In genomic region chr11:72266207-72266959, GRCm38 (mm10) we compare ENCODE assay signal across 9 mouse cellular contexts. TPM values are rescaled to one million over a fixed set of nuclear protein-coding genes. Genes with fewer than 3 reads are reported as not detected.
A peak's percentile ranks its signal among the peaks of the same experiment; 100 is the strongest.
DNase-seq lines count a peak whose midpoint lies in the region; ATAC-seq and TF ChIP-seq lines count a peak whose summit lies in the region.
"Had no signal": no experiment of that assay in that cellular context is flagged by ENCODE, and none has a peak within 500 bp of the region (broad histone marks: within the 10 kb centered on the region; RNA-seq: fewer than 3 reads in every experiment).

No protein-coding gene starts in this region.

- H3K9me3 ChIP-seq in megakaryocyte, embryonic 14.5 days = peaks cover 3% of the 10 kb centered on the region; the same call in 1 of the 2 replicates

- peak; percentile 11 for DNase-seq in adrenal gland, adult 8-10 months
- DNase-seq in cerebellum, postnatal 36 days = peak; percentile 19 to 34
- DNase-seq in gastrocnemius, adult 2 months = peak; percentile 68
- peak; percentile 40 for DNase-seq in induced T-regulatory cell, adult 2 months (ENCODE audit: low read depth)
- peak; percentile 44 to 80 for DNase-seq in left cerebral cortex, postnatal 10 days (ENCODE audit: extremely low spot score in 1 of 2, low spot score in 2 of 2)
- DNase-seq in right cerebral cortex, postnatal 10 days (ENCODE audit: low spot score in 2 of 2) = peak; percentile 78 to 84

- intact Hi-C loops in gastrocnemius, adult 2 months (cut with DNase I) = loop anchor here (2.0 kb wide), 1 partner anchor 42 kb away; no protein-coding TSS in a partner anchor
- intact Hi-C loops in left cerebral cortex, postnatal 10 days (cut with DNase I) = loop anchor here (5.0 kb wide), 1 partner anchor 44 kb away; no protein-coding TSS in a partner anchor

- no peaks in the 10 kb centered on the region for H3K36me3 ChIP-seq in megakaryocyte, embryonic 14.5 days (replicated peaks; ENCODE audit: low read length)

- peaks cover 78% of the 10 kb centered on the region for H3K27me3 ChIP-seq in megakaryocyte, embryonic 14.5 days (replicated peaks)

- H3K4me3 ChIP-seq in gastrocnemius, adult 2 months = peak overlapping the region; percentile 73
- peak overlapping the region; percentile 86 for H3K4me3 ChIP-seq in megakaryocyte, embryonic 14.5 days (replicated peaks)

- peaks cover 22% of the 10 kb centered on the region for H3K4me1 ChIP-seq in megakaryocyte, embryonic 14.5 days

- peak; percentile 56 for TF ChIP-seq CTCF in gastrocnemius, adult 2 months (IDR thresholded peaks at IDR 0.05)

- no peak overlapping the region for H3K27ac ChIP-seq in gastrocnemius, adult 2 months

- no peak for ATAC-seq in erythroblast, adult 5-6 weeks (replicated peaks; ENCODE audit: low FRiP score, poor library complexity, severe bottlenecking)

RNA-seq across cellular contexts. Expression of gene Slc13a5, which starts 0.6 kb away (rescaled TPM):
- under 1 TPM in 3 of 4 experiments, not detected in 1; 0.18 to 0.35 (median 0.35) TPM for total RNA-seq in adrenal gland, adult 8-10 months (2022)
- not detected for total RNA-seq in gastrocnemius, adult 2 months (2021)
- total RNA-seq in left cerebral cortex, postnatal 10 days (2021) = 10 to 100 TPM; 16.4 to 19.8 TPM
- polyA plus RNA-seq in megakaryocyte, embryonic 14.5 days (2012; ENCODE audit: insufficient read depth, low replicate concordance) = 0.50 TPM in 1 of 2 replicates, not detected in the other
- total RNA-seq in erythroblast, adult 5-6 weeks (2015; ENCODE audit: low replicate concordance) = not detected in 2 replicates
- not detected in 2 replicates for total RNA-seq in erythroblast, adult 5-6 weeks (2017; ENCODE audit: low replicate concordance)

RNA-seq across cellular contexts. Expression of gene Xaf1, which starts 35.0 kb away (rescaled TPM):
- 10 to 100 TPM; 20.7 to 26.4 (median 25.5) TPM for total RNA-seq in adrenal gland, adult 8-10 months (2022)
- total RNA-seq in gastrocnemius, adult 2 months (2021) = 1 to 10 TPM; 3.4 to 3.7 TPM
- 1 to 10 TPM; 1.3 to 1.4 TPM for total RNA-seq in left cerebral cortex, postnatal 10 days (2021)
- polyA plus RNA-seq in megakaryocyte, embryonic 14.5 days (2012; ENCODE audit: insufficient read depth, low replicate concordance) = 0.53 and 5.9 TPM in 2 replicates
- 33.0 and 122 TPM in 2 replicates for total RNA-seq in erythroblast, adult 5-6 weeks (2015; ENCODE audit: low replicate concordance)
- 48.7 and 64.9 TPM in 2 replicates for total RNA-seq in erythroblast, adult 5-6 weeks (2017; ENCODE audit: low replicate concordance)

RNA-seq across cellular contexts. Expression of gene Fbxo39, which starts 47.9 kb away (rescaled TPM):
- total RNA-seq in adrenal gland, adult 8-10 months (2022) = not detected
- not detected for total RNA-seq in gastrocnemius, adult 2 months (2021)
- not detected for total RNA-seq in left cerebral cortex, postnatal 10 days (2021)
- polyA plus RNA-seq in megakaryocyte, embryonic 14.5 days (2012; ENCODE audit: insufficient read depth, low replicate concordance) = not detected in 2 replicates
- not detected in 2 replicates for total RNA-seq in erythroblast, adult 5-6 weeks (2015; ENCODE audit: low replicate concordance)
- total RNA-seq in erythroblast, adult 5-6 weeks (2017; ENCODE audit: low replicate concordance) = 0.70 and 1.3 TPM in 2 replicates
- polyA plus RNA-seq: large intestine, adult 2 months had no signal

RNA-seq across cellular contexts. Expression of gene Med31, which starts 51.0 kb away (rescaled TPM):
- total RNA-seq in adrenal gland, adult 8-10 months (2022) = 10 to 100 TPM; 10.9 to 15.5 (median 13.1) TPM
- 1 to 10 TPM; 7.2 to 8.2 TPM for total RNA-seq in gastrocnemius, adult 2 months (2021)
- total RNA-seq in left cerebral cortex, postnatal 10 days (2021) = 10 to 100 TPM; 14.7 to 15.7 TPM
- polyA plus RNA-seq in megakaryocyte, embryonic 14.5 days (2012; ENCODE audit: insufficient read depth, low replicate concordance) = 1.5 TPM in 1 of 2 replicates, not detected in the other
- 0.77 and 7.7 TPM in 2 replicates for total RNA-seq in erythroblast, adult 5-6 weeks (2015; ENCODE audit: low replicate concordance)
- 4.1 and 6.6 TPM in 2 replicates for total RNA-seq in erythroblast, adult 5-6 weeks (2017; ENCODE audit: low replicate concordance)

RNA-seq across cellular contexts. Expression of gene Txndc17, which starts 59.0 kb away (rescaled TPM):
- 10 to 100 TPM; 64.8 to 87.4 (median 71.6) TPM for total RNA-seq in adrenal gland, adult 8-10 months (2022)
- total RNA-seq in gastrocnemius, adult 2 months (2021) = 10 to 100 TPM; 29.2 to 30.4 TPM
- 10 to 100 TPM; 43.4 to 46.1 TPM for total RNA-seq in left cerebral cortex, postnatal 10 days (2021)
- 8.2 and 31.1 TPM in 2 replicates for polyA plus RNA-seq in megakaryocyte, embryonic 14.5 days (2012; ENCODE audit: insufficient read depth, low replicate concordance)
- 32.5 and 42.6 TPM in 2 replicates for total RNA-seq in erythroblast, adult 5-6 weeks (2015; ENCODE audit: low replicate concordance)
- total RNA-seq in erythroblast, adult 5-6 weeks (2017; ENCODE audit: low replicate concordance) = 13.6 and 17.0 TPM in 2 replicates

Comparison
In these comparisons a context has a peak if more than half of its experiments do, and no peak if none do; other contexts are left out.
1. DNase-seq: peak in every context shown above with its lines; median percentile 81 in right cerebral cortex, postnatal 10 days; 68 in gastrocnemius, adult 2 months; 62 in left cerebral cortex, postnatal 10 days; 40 in induced T-regulatory cell, adult 2 months; 26 in cerebellum, postnatal 36 days; 11 in adrenal gland, adult 8-10 months.
2. RNA of gene Slc13a5, which starts 0.6 kb away (total RNA-seq): 16.4 to 19.8 TPM in left cerebral cortex, postnatal 10 days; 0.18 to 0.35 TPM in adrenal gland, adult 8-10 months, not detected in gastrocnemius, adult 2 months and not detected in erythroblast, adult 5-6 weeks; every median in the first group is over 10 times any median in the second.
3. RNA of gene Xaf1, which starts 35.0 kb away (total RNA-seq): 33.0 to 122 TPM in erythroblast, adult 5-6 weeks and 20.7 to 26.4 TPM in adrenal gland, adult 8-10 months; 3.4 to 3.7 TPM in gastrocnemius, adult 2 months and 1.3 to 1.4 TPM in left cerebral cortex, postnatal 10 days; every median in the first group is over 4 times any median in the second.